Mouse (Mus musculus): Measurements from ENCODE around the gene Aagab. TPM values are rescaled to one million over a fixed set of nuclear protein-coding genes. Genes with fewer than 3 reads are reported as not detected.

The Aagab gene
- total RNA-seq (2023): 23.4 to 30.7 TPM (median 25.8 TPM) in 4 replicates

GRCm38 (mm10) chr9:63602043-63602939 is at the start of gene Aagab, which contains the start of gene Iqch:
Gene Aagab, plus strand, starts transcription at chr9:63602660.
Gene Iqch, minus strand, starts transcription at chr9:63602493.

Other genes starting within 250 kb of the Aagab start
- gene Map2k5, start 224.8 kb upstream of the Aagab start, total RNA-seq (2023): 33.4 to 44.1 TPM (median 38.6 TPM) in 4 replicates
- 16.2 to 23.6 TPM (median 21.7 TPM) in 4 replicates for gene 2300009A05Rik, start 203.4 kb upstream of the Aagab start, total RNA-seq (2023)
- 0.26 TPM in 1 of 4 replicates, not detected in the others for gene Iqch, start 167 bp upstream of the Aagab start, total RNA-seq (2023)
- gene Smad3, start 155.3 kb downstream of the Aagab start, total RNA-seq (2023): 43.4 to 50.8 TPM (median 47.8 TPM) in 4 replicates

Measured in B cell, adult 62 days (primary cell).